Mouse (Mus musculus) liver, adult 2 months (tissue): ENCODE data around the gene Dolk.

Source experiments
- CTCF ChIP-seq: fragments of 200-500 bp; IDR thresholded peaks from 2 replicates; pipeline ENCODE4 v1.5.1; 2011; ENCODE audit warnings: low read depth, low read length, control low read depth
- POLR2A ChIP-seq: fragments of 200-500 bp; IDR thresholded peaks from 2 replicates; pipeline ENCODE4 v1.6.1; 2011; ENCODE audit warnings: low read length, control low read depth; ENCODE audit not compliant: insufficient read depth; ENCODE audit errors: extremely low read depth

GRCm38 (mm10) chr2:30249182-30249581 lies 37.0 kb downstream of the Dolk start:
- no peak for TF ChIP-seq CTCF
- TF ChIP-seq POLR2A = no peak
